Mouse (Mus musculus) CH12.LX (cell line): Measurements from ENCODE around the gene Kat8. TPM values are rescaled to one million over a fixed set of nuclear protein-coding genes. Genes with fewer than 3 reads are reported as not detected.

Experiments
- DNase-seq: peaks from one replicate; pipeline ENCODE4 v3.0.0-alpha.2; 2013; ENCODE audit errors: extremely low read depth
- H3K27ac ChIP-seq: 2 replicates; pipeline ENCODE4 v1.5.1; 2012; ENCODE audit warnings: low read depth, mild to moderate bottlenecking, control low read depth, moderate library complexity; ENCODE audit not compliant: insufficient read depth
- H3K27me3 ChIP-seq: replicated peaks from 2 replicates; pipeline ENCODE3; 2012; ENCODE audit warnings: inconsistent platforms
- H3K36me3 ChIP-seq, 2 experiments: replicated peaks in 1 of 2; 2 replicates each; pipeline versions ENCODE3 to v1.6.1; 2012; ENCODE audit warnings: inconsistent platforms in 1 of 2, low read length in 1 of 2, mild to moderate bottlenecking in 1 of 2, mixed read lengths in 1 of 2, moderate library complexity in 1 of 2; ENCODE audit not compliant: control insufficient read depth in 1 of 2, insufficient read depth in 1 of 2
- H3K4me1 ChIP-seq, 2 experiments: 2 replicates each; pipeline ENCODE4 v1.6.1; 2012; ENCODE audit warnings: inconsistent platforms in 1 of 2, moderate library complexity in 1 of 2; ENCODE audit not compliant: insufficient read depth in 2 of 2, control insufficient read depth in 1 of 2
- H3K4me2 ChIP-seq: 2 replicates; pipeline ENCODE4 v1.6.1; 2012; ENCODE audit warnings: low read depth, mild to moderate bottlenecking, control low read depth; ENCODE audit not compliant: poor library complexity, insufficient read depth, severe bottlenecking
- H3K4me3 ChIP-seq, 3 experiments: fragments of 150-350 bp in 1 of 3; sonication (generic) in 1 of 3; replicated peaks in 1 of 3; 2 replicates each; pipeline versions ENCODE3 to v1.5.1; 2011 to 2012; ENCODE audit warnings: low read depth in 2 of 3, low read length in 2 of 3, mild to moderate bottlenecking in 2 of 3, moderate library complexity in 2 of 3, control low read depth in 1 of 3, improper control_type of control experiment in 1 of 3, inconsistent platforms in 1 of 3, mixed read lengths in 1 of 3; ENCODE audit not compliant: poor library complexity in 1 of 3
- H3K79me2 ChIP-seq: replicated peaks from 2 replicates; pipeline ENCODE4 v1.6.1; 2012; ENCODE audit warnings: mild to moderate bottlenecking, moderate library complexity; ENCODE audit not compliant: control insufficient read depth, poor library complexity, insufficient read depth, severe bottlenecking; ENCODE audit errors: extremely low read depth
- H3K9ac ChIP-seq: 2 replicates; pipeline ENCODE4 v1.6.1; 2012; ENCODE audit warnings: low read depth, mild to moderate bottlenecking, control low read depth, moderate library complexity; ENCODE audit not compliant: insufficient read depth
- H3K9me3 ChIP-seq: replicated peaks from 2 replicates; pipeline ENCODE3; 2012; ENCODE audit warnings: low read length, inconsistent platforms, mixed read lengths
- BHLHE40 ChIP-seq: IDR thresholded peaks from 2 replicates; pipeline ENCODE4 v1.6.1; 2011; ENCODE audit warnings: mild to moderate bottlenecking, low read depth, low read length, improper control_type of control experiment
- CHD1 ChIP-seq: IDR thresholded peaks from 2 replicates; pipeline ENCODE4 v1.6.1; 2012; ENCODE audit warnings: low read depth, low read length, improper control_type of control experiment, inconsistent platforms
- CTCF ChIP-seq, 2 experiments: IDR thresholded peaks in 1 of 2; conservative IDR thresholded peaks in 1 of 2; 2 replicates each; pipeline ENCODE4 v1.5.1; 2011 to 2012; ENCODE audit warnings: low read depth in 2 of 2, low read length in 2 of 2, improper control_type of control experiment in 1 of 2, inconsistent platforms in 1 of 2, mild to moderate bottlenecking in 1 of 2, moderate library complexity in 1 of 2
- E2F4 ChIP-seq: IDR thresholded peaks from 2 replicates; pipeline ENCODE4 v1.6.1; 2011; ENCODE audit warnings: low read depth, low read length, improper control_type of control experiment; ENCODE audit not compliant: insufficient replicate concordance
- ELF1 ChIP-seq: IDR thresholded peaks from 2 replicates; pipeline ENCODE4 v1.6.1; 2014; ENCODE audit warnings: low read depth, mild to moderate bottlenecking, inconsistent platforms, low read length, improper control_type of control experiment
- EP300 ChIP-seq: IDR thresholded peaks from 2 replicates; pipeline ENCODE4 v1.6.1; 2011; ENCODE audit warnings: low read length, improper control_type of control experiment
- ETS1 ChIP-seq: conservative IDR thresholded peaks from 2 replicates; pipeline ENCODE4 v1.6.1; 2012; ENCODE audit warnings: low read depth, mild to moderate bottlenecking, inconsistent platforms, low read length, improper control_type of control experiment, moderate library complexity
- IRF4 ChIP-seq: IDR thresholded peaks from 2 replicates; pipeline ENCODE4 v1.6.1; 2014; ENCODE audit warnings: low read depth, mild to moderate bottlenecking, inconsistent platforms, low read length, improper control_type of control experiment
- JUN ChIP-seq: IDR thresholded peaks from 2 replicates; pipeline ENCODE4 v1.6.1; 2011; ENCODE audit warnings: low read depth, mild to moderate bottlenecking, low read length, improper control_type of control experiment, moderate library complexity; ENCODE audit not compliant: insufficient read depth
- JUND ChIP-seq: conservative IDR thresholded peaks from 2 replicates; pipeline ENCODE4 v1.6.1; 2011; ENCODE audit warnings: low read depth, low read length, improper control_type of control experiment
- KAT2A ChIP-seq: IDR thresholded peaks from 2 replicates; pipeline ENCODE4 v1.6.1; 2012; ENCODE audit warnings: low read length, improper control_type of control experiment, inconsistent platforms; ENCODE audit not compliant: insufficient replicate concordance
- MAFK ChIP-seq: IDR thresholded peaks from 2 replicates; pipeline ENCODE4 v1.6.1; 2011; ENCODE audit warnings: low read length, improper control_type of control experiment; ENCODE audit not compliant: insufficient replicate concordance
- MAX ChIP-seq: IDR thresholded peaks from 2 replicates; pipeline ENCODE4 v1.6.1; 2011; ENCODE audit warnings: low read length, improper control_type of control experiment
- MAZ ChIP-seq: IDR thresholded peaks from 2 replicates; pipeline ENCODE4 v1.6.1; 2012; ENCODE audit warnings: low read depth, mild to moderate bottlenecking, inconsistent platforms, low read length, improper control_type of control experiment, moderate library complexity
- MEF2A ChIP-seq: IDR thresholded peaks from 2 replicates; pipeline ENCODE4 v1.6.1; 2014; ENCODE audit warnings: low read depth, mild to moderate bottlenecking, inconsistent platforms, low read length, improper control_type of control experiment, borderline replicate concordance
- MXI1 ChIP-seq: IDR thresholded peaks from 2 replicates; pipeline ENCODE4 v1.6.1; 2011; ENCODE audit warnings: mild to moderate bottlenecking, low read depth, low read length, improper control_type of control experiment
- MYC ChIP-seq: IDR thresholded peaks from 2 replicates; pipeline ENCODE4 v1.6.1; 2011; ENCODE audit warnings: low read depth, mild to moderate bottlenecking, improper control_type of control experiment, low read length
- NELFE ChIP-seq: IDR thresholded peaks from 2 replicates; pipeline ENCODE4 v1.6.1; 2011; ENCODE audit warnings: low read depth, low read length, improper control_type of control experiment
- PAX5 ChIP-seq: IDR thresholded peaks from 2 replicates; pipeline ENCODE4 v1.6.1; 2012; ENCODE audit warnings: low read length, inconsistent platforms, mixed read lengths
- POLR2A ChIP-seq: IDR thresholded peaks from 2 replicates; pipeline ENCODE4 v1.6.1; 2011; ENCODE audit warnings: low read depth, mild to moderate bottlenecking, improper control_type of control experiment, low read length
- RAD21 ChIP-seq: IDR thresholded peaks from 2 replicates; pipeline ENCODE4 v1.6.1; 2011; ENCODE audit warnings: low read depth, mild to moderate bottlenecking, low read length, improper control_type of control experiment, moderate library complexity
- SIN3A ChIP-seq: IDR thresholded peaks from 2 replicates; pipeline ENCODE4 v1.6.1; 2012; ENCODE audit warnings: low read length, improper control_type of control experiment, inconsistent platforms
- SMC3 ChIP-seq: IDR thresholded peaks from 2 replicates; pipeline ENCODE4 v1.6.1; 2011; ENCODE audit warnings: low read depth, low read length, improper control_type of control experiment
- TBP ChIP-seq: conservative IDR thresholded peaks from 2 replicates; pipeline ENCODE4 v1.6.1; 2011; ENCODE audit warnings: low read depth, low read length, improper control_type of control experiment
- UBTF ChIP-seq: IDR thresholded peaks from 2 replicates; pipeline ENCODE4 v1.6.1; 2012; ENCODE audit warnings: low read depth, mild to moderate bottlenecking, inconsistent platforms, low read length, improper control_type of control experiment, moderate library complexity
- USF1 ChIP-seq: IDR thresholded peaks from 2 replicates; pipeline ENCODE4 v1.6.1; 2014; ENCODE audit warnings: low read depth, mild to moderate bottlenecking, inconsistent platforms, low read length, improper control_type of control experiment
- USF2 ChIP-seq: conservative IDR thresholded peaks from 2 replicates; pipeline ENCODE4 v1.6.1; 2011; ENCODE audit warnings: low read depth, low read length, improper control_type of control experiment
- ZC3H11A ChIP-seq: IDR thresholded peaks from 2 replicates; pipeline ENCODE4 v1.6.1; 2012; ENCODE audit warnings: low read depth, mild to moderate bottlenecking, inconsistent platforms, low read length, improper control_type of control experiment
- ZKSCAN1 ChIP-seq: IDR thresholded peaks from 2 replicates; pipeline ENCODE4 v1.6.1; 2012; ENCODE audit warnings: low read depth, inconsistent platforms, low read length, improper control_type of control experiment, borderline replicate concordance
- ZMIZ1 ChIP-seq: IDR thresholded peaks from 2 replicates; pipeline ENCODE4 v1.6.1; 2012; ENCODE audit warnings: low read depth, mild to moderate bottlenecking, inconsistent platforms, low read length, improper control_type of control experiment
- ZNF384 ChIP-seq: IDR thresholded peaks from 2 replicates; pipeline ENCODE4 v1.6.1; 2012; ENCODE audit warnings: low read depth, low read length, improper control_type of control experiment, inconsistent platforms
- dilution Hi-C: fragments of 300-500 bp; cut with MboI; formaldehyde crosslinking; loops from 2 replicates; pipeline ENCODE4 v1.14.3; 2020; ENCODE audit warnings: low sequenced_read_pairs; ENCODE audit not compliant: extremely low pct_unique_long_range_greater_than_20kb, extremely low pct_ligation_motif_present
- in situ Hi-C: fragments of 300-500 bp; cut with MboI; formaldehyde crosslinking; loops from 3 replicates; pipeline ENCODE4 v1.14.3; 2019; ENCODE audit warnings: low sequenced_read_pairs, low pct_ligation_motif_present, low pct_unique_long_range_greater_than_20kb, mixed read lengths
- polyA plus RNA-seq: library from polyadenylated mRNA; unstranded; fragments of >175 nt; gene quantifications from 2 replicates; pipeline ENCODE4 v1.2.1, GENCODE M21; 2012; ENCODE audit warnings: low read depth; ENCODE audit not compliant: insufficient read length
- total RNA-seq, 2 experiments: library from RNA; depleted of rRNA; stranded (reverse); fragments of 300-350 nt in 1 of 2; fragments of >200 nt in 1 of 2; gene quantifications; 2 replicates each; pipeline ENCODE4 v1.2.3; 2012 to 2014

Kat8 gene
- total and polyA plus RNA-seq, 3 experiments: 18.0 to 30.3 (median 22.9) TPM

GRCm38 (mm10) chr7:127934075-127934474, 21.8 kb downstream of the Kat8 start:
- Histone ChIP-seq H3K9ac (no peak overlapping the region), H3K79me2 (no peaks in the 10 kb centered on the region), H3K27ac (no peak overlapping the region), H3K4me2 (no peak overlapping the region), H3K27me3 (peaks cover 10% of the 10 kb centered on the region), H3K4me3 (no peak overlapping the region)
- in situ Hi-C loops (loop anchor here (5.0 kb wide), 1 partner anchor 157 kb away; the partner anchor contains the start of gene Setd1a), dilution Hi-C loops (no loop called here)
- DNase-seq: no peak
- no peak for TF ChIP-seq MEF2A
- TF ChIP-seq MAX: no peak
- TF ChIP-seq CHD1: no peak
- no peak for TF ChIP-seq RAD21
- TF ChIP-seq JUN: no peak
- no peak for TF ChIP-seq MYC
- TF ChIP-seq USF2: no peak
- TF ChIP-seq ZC3H11A: no peak
- TF ChIP-seq USF1: no peak
- no peak for TF ChIP-seq MAZ
- no peak for TF ChIP-seq TBP
- no peak for TF ChIP-seq NELFE
- no peak for TF ChIP-seq IRF4
- TF ChIP-seq E2F4: no peak
- TF ChIP-seq PAX5: no peak
- TF ChIP-seq EP300: no peak
- TF ChIP-seq SIN3A: no peak
- no peak for TF ChIP-seq KAT2A
- TF ChIP-seq, all 38 proteins: peak for 0
- H3K9me3 ChIP-seq: no peaks in the 10 kb centered on the region
- peaks cover 0 to 2% of the 10 kb centered on the region in 2 experiments for H3K36me3 ChIP-seq
- H3K4me1 ChIP-seq: peaks cover 8 to 46% of the 10 kb centered on the region in 2 experiments

- in situ Hi-C loops: no loop called here
- Histone ChIP-seq H3K79me2 (no peaks in the 10 kb centered on the region), H3K9ac (peak overlapping the region; percentile 69), H3K4me2 (peak overlapping the region; percentile 82), H3K4me1 (peaks cover 8 to 40% of the 10 kb centered on the region in 2 experiments), H3K27ac (no peak overlapping the region), H3K4me3 (peak overlapping the region; percentile 58 to 74 (median 59)), H3K9me3 (no peaks in the 10 kb centered on the region), H3K36me3 (no peaks in the 10 kb centered on the region), H3K27me3 (peaks cover 10% of the 10 kb centered on the region)
- peak; percentile 97 for DNase-seq
- dilution Hi-C loops: no loop called here
- TF ChIP-seq E2F4 (0 out of 2 replicates have a peak, but pooled peaks have one; percentile 40), ZKSCAN1 (no peak), ETS1 (peak; percentile 53), ELF1 (peak; percentile 83), CHD1 (no peak), RAD21 (peak; percentile 89), ZMIZ1 (peak; percentile 82), BHLHE40 (no peak; the same call in 1 of the 2 replicates), JUND (no peak), MXI1 (peak; percentile 90), MAZ (peak; percentile 55; the same call in 1 of the 2 replicates), POLR2A (peak; percentile 91), ZNF384 (peak; percentile 76), UBTF (no peak), CTCF (conservative IDR thresholded peaks at IDR 0.05 in 1 of 2, IDR thresholded peaks at IDR 0.05 in 1 of 2; ENCODE audit: low read depth in 2 of 2, low read length in 2 of 2) (peak; percentile 34 to 96; a peak in 2 of 4 replicates), SIN3A (peak; percentile 96), KAT2A (0 out of 2 replicates have a peak, but pooled peaks have one; percentile 64), USF2 (no peak), SMC3 (peak; percentile 86), MAFK (no peak)
Observed at GRCm38 (mm10) chr7:127935028-127935722, 22.9 kb downstream of the Kat8 start.
